Mouse (Mus musculus): ENCODE data around the gene St5.

Gene St5

GRCm38 (mm10) chr7:109507119-109507518 is 196.3 kb downstream of the St5 start:
- no peak for DNase-seq (ENCODE audit: extremely low spot score, low read depth, low spot score)

- DNase-seq (ENCODE audit: extremely low spot score, low read depth, low spot score), result no peak
These were observed 205.9 kb downstream of the St5 start for GRCm38 (mm10) chr7:109497507-109497906.

- no peak for DNase-seq (ENCODE audit: extremely low spot score, low read depth, low spot score)
These were observed 209.8 kb downstream of the St5 start for GRCm38 (mm10) chr7:109493319-109494316.

GRCm38 (mm10) chr7:109492616-109493318 is 210.6 kb downstream of the St5 start:
- DNase-seq (ENCODE audit: extremely low spot score, low read depth, low spot score), result no peak

- no peak for DNase-seq (ENCODE audit: extremely low spot score, low read depth, low spot score)
These were observed 219.2 kb downstream of the St5 start for GRCm38 (mm10) chr7:109484221-109484620.

- no peak for DNase-seq (ENCODE audit: extremely low spot score, low read depth, low spot score)
These were observed 222.6 kb downstream of the St5 start for GRCm38 (mm10) chr7:109480765-109481197.

- DNase-seq (ENCODE audit: extremely low spot score, low read depth, low spot score), result no peak
These were observed 225.5 kb downstream of the St5 start for GRCm38 (mm10) chr7:109477926-109478325.

Data from hindlimb bud, embryonic 11.5 days (tissue).